Comparison of ENCODE assay signal across 11 mouse cellular contexts in the genomic region with DNA sequence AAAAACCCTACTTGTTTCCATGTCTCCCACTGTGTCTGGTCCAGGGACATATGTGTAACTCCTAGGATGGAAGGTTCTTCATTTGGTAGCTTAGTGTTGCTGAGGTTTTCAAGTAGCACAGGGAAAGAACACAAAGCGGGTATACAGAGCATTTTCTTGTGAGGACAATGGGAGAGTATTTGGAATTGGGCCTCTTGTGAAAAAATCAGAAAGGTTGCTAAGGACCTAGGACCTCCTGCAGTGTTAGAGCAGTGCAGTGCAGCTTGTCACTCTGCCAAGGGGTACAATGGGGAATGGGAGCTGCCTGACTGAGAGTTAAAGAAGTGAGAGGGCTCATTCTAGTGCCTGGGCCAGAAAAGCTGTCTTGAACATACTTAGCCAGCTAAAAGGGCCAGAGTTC.
DNase-seq lines count a peak whose midpoint lies in the region; ATAC-seq lines count a peak whose summit lies in the region.
"Had no signal": no experiment of that assay in that cellular context is flagged by ENCODE, and none has a peak within 500 bp of the region (broad histone marks: within the 10 kb centered on the region; RNA-seq: fewer than 3 reads in every experiment).

No protein-coding gene starts in this region.

- H3K27me3 ChIP-seq in forebrain, embryonic 14.5 days (replicated peaks; ENCODE audit: control insufficient read depth, insufficient read depth, low read length) = no peaks in the 10 kb centered on the region
- no peaks in the 10 kb centered on the region for H3K27me3 ChIP-seq in midbrain, embryonic 15.5 days (replicated peaks)
- H3K27me3 ChIP-seq: heart, embryonic 13.5 days had no signal

- no peak overlapping the region for H3K4me2 ChIP-seq in forebrain, embryonic 14.5 days (ENCODE audit: low read length)
- H3K4me2 ChIP-seq in midbrain, embryonic 15.5 days = no peak overlapping the region
- H3K4me2 ChIP-seq: heart, embryonic 13.5 days had no signal

- peak; percentile 23 for DNase-seq in kidney, postnatal 10 days
- DNase-seq in kidney, adult 8-10 months = no peak
- DNase-seq in R1 (ENCODE audit: low read depth, low spot score) = peak; percentile 11
- DNase-seq in forebrain, embryonic 14.5 days (ENCODE audit: low spot score) = peak; percentile 91
- DNase-seq in gastrocnemius, adult 18-20 months (ENCODE audit: low spot score) = no peak
- no peak for DNase-seq in urinary bladder, postnatal 36 days (ENCODE audit: low spot score in 2 of 2)
- DNase-seq: liver, postnatal 0 days had no signal

- peak overlapping the region; percentile 61; the same call in 1 of the 2 replicates for H3K27ac ChIP-seq in forebrain, embryonic 14.5 days (ENCODE audit: low read depth, low read length)
- peak overlapping the region; percentile 44; the same call in 1 of the 2 replicates for H3K27ac ChIP-seq in midbrain, embryonic 15.5 days

- no peaks in the 10 kb centered on the region for H3K36me3 ChIP-seq in forebrain, embryonic 14.5 days (ENCODE audit: control insufficient read depth, insufficient read depth, low read length)
- H3K36me3 ChIP-seq in midbrain, embryonic 15.5 days (replicated peaks) = no peaks in the 10 kb centered on the region

- H3K9me3 ChIP-seq in forebrain, embryonic 14.5 days (replicated peaks; ENCODE audit: control insufficient read depth, low read length) = no peaks in the 10 kb centered on the region; the same call in 1 of the 2 replicates
- H3K9me3 ChIP-seq in midbrain, embryonic 15.5 days = no peaks in the 10 kb centered on the region
- H3K9me3 ChIP-seq: heart, embryonic 13.5 days had no signal

- ATAC-seq in forebrain, embryonic 14.5 days = peak; percentile 94
- ATAC-seq in midbrain, embryonic 15.5 days (replicated peaks) = peak; percentile 84
- ATAC-seq in erythroblast, adult 5-6 weeks (replicated peaks; ENCODE audit: low FRiP score, poor library complexity, severe bottlenecking) = no peak

- H3K4me1 ChIP-seq in forebrain, embryonic 14.5 days (ENCODE audit: control insufficient read depth, insufficient read depth, low read length) = peaks cover 12% of the 10 kb centered on the region; the same call in 1 of the 2 replicates
- no peaks in the 10 kb centered on the region; the same call in 1 of the 2 replicates for H3K4me1 ChIP-seq in midbrain, embryonic 15.5 days

- no peak overlapping the region for H3K4me3 ChIP-seq in forebrain, embryonic 14.5 days (ENCODE audit: low read depth, low read length)
- no peak overlapping the region for H3K4me3 ChIP-seq in midbrain, embryonic 15.5 days
- H3K4me3 ChIP-seq: erythroblast, embryonic 14.5 days; heart, embryonic 13.5 days had no signal

- WGBS in forebrain, embryonic 14.5 days = 4% methylated on average over 1 of the region's 1 CpGs
- WGBS in midbrain, embryonic 15.5 days = 11% methylated on average over 1 of the region's 1 CpGs

- no peak overlapping the region for H3K9ac ChIP-seq in forebrain, embryonic 14.5 days (ENCODE audit: low read length)
- no peak overlapping the region for H3K9ac ChIP-seq in midbrain, embryonic 15.5 days
- H3K9ac ChIP-seq: heart, embryonic 13.5 days; liver, postnatal 0 days had no signal

Comparison
In these comparisons a context has a peak if more than half of its experiments do, and no peak if none do; other contexts are left out.
1. DNase-seq: peak in kidney, postnatal 10 days (single experiment), R1 (single experiment) and forebrain, embryonic 14.5 days (single experiment); none in kidney, adult 8-10 months (0 of 2), gastrocnemius, adult 18-20 months (single experiment) and urinary bladder, postnatal 36 days (0 of 2).